ENCODE assay signal across 8 mouse cellular contexts in genomic region chr2:32621517-32621859, GRCm38 (mm10). TPM values are rescaled to one million over a fixed set of nuclear protein-coding genes. Genes with fewer than 3 reads are reported as not detected.
DNase-seq lines count a peak whose midpoint lies in the region; ATAC-seq and TF ChIP-seq lines count a peak whose summit lies in the region.

Ak1 (plus strand) TSS chr2:32621758.

- H3K4me2 ChIP-seq in forebrain, embryonic 15.5 days (replicated peaks) = no peak within 1 kb of the TSS
- H3K4me2 ChIP-seq in hindbrain, embryonic 12.5 days (replicated peaks) = no peak within 1 kb of the TSS; the same call in 1 of the 2 replicates
- H3K4me2 ChIP-seq in liver, postnatal 0 days (ENCODE audit: low read depth, low read length) = no peak within 1 kb of the TSS

- no peak for TF ChIP-seq EP300 in ES-Bruce4 (IDR thresholded peaks at IDR 0.05; ENCODE audit: insufficient read depth, low read depth, low read length)
- no peak for TF ChIP-seq EP300 in liver, postnatal 0 days (IDR thresholded peaks at IDR 0.05; ENCODE audit: low read depth)

- no peak for TF ChIP-seq CTCF in ES-Bruce4 (IDR thresholded peaks at IDR 0.05; ENCODE audit: low read depth, low read length)
- TF ChIP-seq CTCF in liver, postnatal 0 days (IDR thresholded peaks at IDR 0.05; ENCODE audit: low read depth) = no peak

- peaks cover 9% of the 10 kb centered on the region for H3K4me1 ChIP-seq in ES-Bruce4 (ENCODE audit: control insufficient read depth, insufficient read depth, low read length)
- peaks cover 29% of the 10 kb centered on the region for H3K4me1 ChIP-seq in forebrain, embryonic 15.5 days
- H3K4me1 ChIP-seq in hindbrain, embryonic 12.5 days = peaks cover 66% of the 10 kb centered on the region
- peaks cover 14% of the 10 kb centered on the region for H3K4me1 ChIP-seq in liver, postnatal 0 days (ENCODE audit: insufficient read depth)

- H3K4me3 ChIP-seq in ES-Bruce4 (ENCODE audit: low read depth, low read length) = no peak within 1 kb of the TSS
- no peak within 1 kb of the TSS for H3K4me3 ChIP-seq in forebrain, embryonic 15.5 days
- H3K4me3 ChIP-seq in hindbrain, embryonic 12.5 days = no peak within 1 kb of the TSS
- no peak within 1 kb of the TSS for H3K4me3 ChIP-seq in liver, postnatal 0 days (ENCODE audit: low read depth, low read length)

- ATAC-seq in forebrain, embryonic 15.5 days (replicated peaks) = no peak
- ATAC-seq in hindbrain, embryonic 12.5 days (ENCODE audit: low FRiP score) = no peak
- ATAC-seq in liver, postnatal 0 days = no peak
- no peak for ATAC-seq in cerebellum, adult (ENCODE audit: insufficient number of reproducible peaks, low FRiP score, low TSS enrichment)

- 43% methylated on average over 7 of the region's 7 CpGs for WGBS in forebrain, embryonic 15.5 days
- WGBS in hindbrain, embryonic 12.5 days = 33% methylated on average over 7 of the region's 7 CpGs
- 41% methylated on average over 7 of the region's 7 CpGs for WGBS in liver, postnatal 0 days (ENCODE audit: insufficient replicate concordance)

- H3K36me3 ChIP-seq in ES-Bruce4 (ENCODE audit: control insufficient read depth, insufficient read depth, low read length, poor library complexity, severe bottlenecking) = 0 out of 2 replicates have a peak, but pooled peaks cover 2% of the 10 kb centered on the region
- no peaks in the 10 kb centered on the region for H3K36me3 ChIP-seq in forebrain, embryonic 15.5 days
- peaks cover 4% of the 10 kb centered on the region for H3K36me3 ChIP-seq in hindbrain, embryonic 12.5 days
- H3K36me3 ChIP-seq in liver, postnatal 0 days (replicated peaks; ENCODE audit: insufficient read depth, low read length) = peaks cover 19% of the 10 kb centered on the region; the same call in 1 of the 2 replicates

- H3K27ac ChIP-seq in ES-Bruce4 (ENCODE audit: insufficient read depth, low read length) = no peak within 1 kb of the TSS
- H3K27ac ChIP-seq in forebrain, embryonic 15.5 days (replicated peaks) = no peak within 1 kb of the TSS
- peak within 1 kb of the TSS; percentile 69 for H3K27ac ChIP-seq in hindbrain, embryonic 12.5 days
- peak within 1 kb of the TSS; percentile 51 for H3K27ac ChIP-seq in liver, postnatal 0 days (ENCODE audit: low read depth)

- peak; percentile 38 for DNase-seq in cerebellum, adult 11-12 months
- DNase-seq in cerebellum, adult 8-10 months = no peak
- DNase-seq in liver, postnatal 0 days = no peak
- DNase-seq in thymus, postnatal 0 days (ENCODE audit: low spot score) = no peak

- H3K9me3 ChIP-seq in ES-Bruce4 (replicated peaks; ENCODE audit: control insufficient read depth, insufficient read depth, low read length, poor library complexity, severe bottlenecking) = no peaks in the 10 kb centered on the region
- no peaks in the 10 kb centered on the region for H3K9me3 ChIP-seq in forebrain, embryonic 15.5 days
- no peaks in the 10 kb centered on the region for H3K9me3 ChIP-seq in hindbrain, embryonic 12.5 days (replicated peaks)
- peaks cover 3% of the 10 kb centered on the region for H3K9me3 ChIP-seq in liver, postnatal 0 days (ENCODE audit: low read length)

- no peak for TF ChIP-seq POLR2A in ES-Bruce4 (IDR thresholded peaks at IDR 0.05; ENCODE audit: insufficient read depth, low read length)

- H3K9ac ChIP-seq in ES-Bruce4 (ENCODE audit: low read depth, poor library complexity, severe bottlenecking) = no peak within 1 kb of the TSS
- H3K9ac ChIP-seq in forebrain, embryonic 15.5 days (replicated peaks) = no peak within 1 kb of the TSS
- no peak within 1 kb of the TSS for H3K9ac ChIP-seq in hindbrain, embryonic 12.5 days
- no peak within 1 kb of the TSS for H3K9ac ChIP-seq in liver, postnatal 0 days (replicated peaks)

- no peaks in the 10 kb centered on the region for H3K27me3 ChIP-seq in ES-Bruce4 (ENCODE audit: control insufficient read depth, insufficient read depth, low read length, poor library complexity, severe bottlenecking)
- H3K27me3 ChIP-seq in forebrain, embryonic 15.5 days = no peaks in the 10 kb centered on the region
- H3K27me3 ChIP-seq in hindbrain, embryonic 12.5 days = no peaks in the 10 kb centered on the region
- H3K27me3 ChIP-seq in liver, postnatal 0 days (ENCODE audit: insufficient read depth, low read length) = no peaks in the 10 kb centered on the region

RNA-seq across cellular contexts. Expression of gene Ak1, which starts in this region (rescaled TPM):
- polyA plus RNA-seq in ES-Bruce4 (2011; ENCODE audit: insufficient read depth, insufficient read length, low read depth, missing spikeins) = 71.8 and 74.7 TPM in 2 replicates
- polyA plus RNA-seq in forebrain, embryonic 15.5 days (2015; fragmentation: Nextera tagmentation; extraction: Ambion mirVana) = 74.1 and 79.6 TPM in 2 replicates
- 40.4 and 43.2 TPM in 2 replicates for polyA plus RNA-seq in hindbrain, embryonic 12.5 days (2016; fragmentation: Nextera tagmentation; extraction: Ambion mirVana)
- 1.3 and 5.9 TPM in 2 replicates for polyA plus RNA-seq in liver, postnatal 0 days (2015; fragmentation: Nextera tagmentation; extraction: Ambion mirVana)
- 2.0 and 2.4 TPM in 2 replicates for polyA plus RNA-seq in thymus, postnatal 0 days (2015; fragmentation: Nextera tagmentation; extraction: Ambion mirVana)

Comparison
In these comparisons a context has a peak if more than half of its experiments do, and no peak if none do; other contexts are left out.
1. H3K27ac ChIP-seq: peak in hindbrain, embryonic 12.5 days (single experiment) and liver, postnatal 0 days (single experiment); none in ES-Bruce4 (single experiment) and forebrain, embryonic 15.5 days (single experiment).